Mouse (Mus musculus) testis, postnatal 14 days (tissue): ENCODE results near the gene Clvs2.

Experiments used
- DNase-seq: peaks from one replicate; pipeline ENCODE4 v3.0.0; 2021; ENCODE audit warnings: low spot score

Gene Clvs2

DNA sequence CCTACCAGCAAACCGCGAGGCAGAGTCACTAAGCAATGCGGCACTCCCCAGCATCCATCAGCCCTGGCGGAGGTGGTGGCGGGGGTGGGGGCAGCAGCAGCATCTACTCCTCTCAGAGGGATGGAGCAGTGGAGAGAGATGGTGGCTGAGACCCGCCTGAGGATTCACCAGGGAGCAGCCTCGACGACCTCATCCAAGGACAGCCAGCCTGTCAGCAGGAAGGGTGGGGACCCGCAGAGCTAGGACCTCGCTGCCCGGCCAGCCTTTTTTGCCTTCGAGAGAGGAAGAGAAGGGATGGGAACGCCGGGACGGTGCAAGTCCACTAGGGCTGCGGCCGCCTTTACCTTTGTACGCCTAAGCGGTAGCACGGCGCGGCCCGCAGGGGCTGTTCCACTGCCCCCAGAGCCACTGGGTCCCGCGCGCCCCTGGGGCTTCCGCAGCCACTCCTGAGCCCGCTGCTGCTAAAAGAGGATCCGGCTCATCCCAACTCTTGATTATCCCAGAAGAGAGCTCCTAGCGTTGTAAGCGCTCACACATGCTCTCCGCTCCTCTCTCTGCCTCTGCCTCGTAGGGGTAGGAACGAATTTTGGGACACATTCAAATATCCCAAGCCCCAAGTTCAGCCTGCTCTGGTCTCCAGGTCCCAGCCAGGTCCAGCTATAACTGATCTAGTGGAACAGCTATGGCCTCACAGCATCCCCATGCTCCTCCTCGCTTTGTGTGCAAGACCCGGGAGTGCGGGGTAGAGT lies at the start of gene Clvs2:
Clvs2 (minus strand) TSS at position 639 of the 749 bp plus-strand sequence.
- DNase-seq, result peak; percentile 16

DNA sequence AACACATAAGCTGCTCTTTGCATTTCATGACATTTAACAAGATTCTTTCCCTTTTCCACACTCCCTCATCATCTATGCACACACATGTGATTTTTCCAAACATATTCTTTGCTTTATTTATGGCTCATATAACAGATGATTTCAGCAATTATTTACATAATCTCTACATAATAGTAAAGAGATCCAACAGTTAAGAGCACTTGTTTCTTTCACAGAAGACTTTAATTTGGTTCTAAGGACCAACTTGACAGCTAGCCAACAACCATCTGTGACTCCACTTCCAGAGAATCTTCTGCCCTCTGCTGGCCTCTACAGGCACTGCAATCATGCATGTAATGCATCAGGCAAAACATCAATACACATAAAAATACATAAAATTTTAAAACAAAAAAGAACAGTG lies 28.6 kb upstream of the Clvs2 start:
- DNase-seq, result no peak

DNA sequence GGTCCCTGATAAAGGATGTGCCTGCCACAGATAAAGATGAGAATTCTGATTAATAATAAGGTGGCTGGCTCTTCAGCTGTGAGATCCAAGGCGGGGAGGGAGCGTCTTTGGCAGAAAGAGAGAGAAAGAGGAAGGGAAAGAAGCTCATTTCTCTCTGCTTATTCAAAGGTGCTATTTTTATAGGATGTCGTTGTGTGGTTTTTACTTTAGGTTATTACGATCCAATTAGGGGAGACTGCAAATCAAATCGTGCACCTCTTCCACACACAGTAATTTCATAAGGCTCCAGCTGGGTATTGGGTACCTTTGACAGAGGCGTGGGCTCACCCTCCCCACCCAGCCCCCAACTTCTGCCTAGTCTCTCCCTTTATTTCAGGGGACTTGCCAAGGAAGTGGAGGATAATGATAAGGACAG lies 985 bp downstream of the Clvs2 start:
- no peak for DNase-seq

DNA sequence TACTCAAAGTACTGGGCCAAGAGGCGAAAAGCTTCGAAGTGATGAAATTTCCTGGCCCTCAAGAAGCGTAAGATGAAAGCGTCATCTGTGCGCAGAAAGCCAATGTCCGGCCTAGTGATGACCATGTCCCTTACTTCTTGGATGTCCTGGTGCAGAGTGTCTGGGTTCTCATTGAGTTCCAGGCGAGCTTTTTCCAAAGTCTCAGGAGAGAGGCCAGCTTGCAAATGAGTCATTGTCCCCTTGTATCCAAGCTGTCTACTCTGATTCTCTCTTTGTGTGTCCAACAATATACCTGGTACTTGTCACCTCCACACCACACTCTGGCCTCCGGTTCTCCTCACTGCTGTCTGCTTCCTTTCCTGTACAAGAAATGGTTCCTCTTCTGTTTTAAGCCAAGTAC lies 1.9 kb downstream of the Clvs2 start:
- DNase-seq, result no peak

DNA sequence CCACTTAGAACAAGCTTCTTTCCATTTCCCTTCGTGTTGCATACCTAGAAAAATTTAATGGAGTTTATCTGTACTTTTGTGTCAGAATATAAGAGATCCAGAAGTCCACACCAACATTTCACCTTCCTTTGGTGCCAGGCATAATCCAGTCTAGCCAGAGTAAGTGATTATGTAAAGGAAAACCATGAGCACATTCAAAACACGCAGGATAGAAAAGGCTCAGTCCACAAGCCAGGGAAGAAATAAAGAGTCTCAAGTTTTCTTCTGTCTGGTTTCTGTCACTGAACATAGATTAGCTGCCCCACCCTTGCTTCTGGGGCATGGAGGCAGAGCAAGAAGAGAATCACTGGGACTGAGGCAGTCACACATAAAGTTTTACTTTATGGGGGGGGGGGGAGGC lies 8.4 kb downstream of the Clvs2 start:
- no peak for DNase-seq

- DNase-seq, result no peak
These were observed 11.4 kb downstream of the Clvs2 start for GRCm38 (mm10) chr10:33613197-33613596.

DNA sequence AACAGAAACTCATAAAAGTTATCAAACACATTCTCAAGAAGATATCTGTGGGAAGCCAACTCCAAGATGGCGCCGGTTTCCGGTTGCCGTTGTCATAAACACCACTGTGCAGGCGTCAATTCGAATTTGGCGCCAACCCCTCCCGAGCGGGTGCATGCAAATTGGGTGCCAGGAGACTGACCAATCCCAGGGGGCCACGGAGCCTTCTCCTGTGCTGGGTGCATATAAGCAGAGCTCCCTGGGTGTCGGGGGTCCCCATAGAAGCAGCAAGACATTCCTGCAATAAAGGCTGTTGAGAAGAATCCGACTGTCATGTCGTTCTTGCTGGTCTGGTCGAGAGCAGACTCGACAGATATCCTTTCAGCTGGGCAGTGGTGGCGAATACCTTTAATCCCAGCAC lies 31.8 kb downstream of the Clvs2 start:
- DNase-seq, result peak; percentile 6

GRCm38 (mm10) chr10:33588800-33589199 lies 35.8 kb downstream of the Clvs2 start:
- no peak for DNase-seq

- DNase-seq, result no peak
These were observed 37.5 kb downstream of the Clvs2 start for GRCm38 (mm10) chr10:33587118-33587517.

GRCm38 (mm10) chr10:33558081-33558480 lies 66.5 kb downstream of the Clvs2 start:
- no peak for DNase-seq

- DNase-seq, result no peak
These were observed 84.2 kb downstream of the Clvs2 start for GRCm38 (mm10) chr10:33540331-33540730.
